Mouse (Mus musculus): ENCODE measurements around the gene Itga1. TPM values are rescaled to one million over a fixed set of nuclear protein-coding genes. Genes with fewer than 3 reads are reported as not detected.

Itga1 gene
- polyA plus RNA-seq, 1 experiment from 2014 or later: 59.2 TPM

DNA sequence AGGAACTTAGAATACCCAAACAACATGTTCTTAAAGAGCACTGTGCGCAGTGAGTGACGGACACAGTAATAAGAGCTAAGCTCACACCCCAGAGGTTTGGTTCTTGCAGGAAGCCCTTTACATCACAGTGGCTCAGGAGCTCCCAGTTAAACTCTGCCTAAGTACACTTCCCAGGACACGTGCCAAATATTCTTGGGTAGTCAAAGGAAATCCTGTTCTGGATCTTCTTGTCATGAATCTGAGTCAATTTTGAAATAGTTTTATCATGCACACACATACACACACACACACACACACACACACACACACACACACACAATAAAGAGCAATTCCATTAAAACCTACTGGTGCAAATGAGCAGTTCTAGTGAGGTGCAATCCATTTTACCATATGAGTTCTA lies 30.3 kb downstream of the Itga1 start:
- ChIA-PET CTCF (interaction anchor here (1.0 to 1.6 kb wide), 2 partner anchors 8 to 11 kb away, joined by 3 to 4 read pairs; no protein-coding TSS in a partner anchor), POLR2A (interaction anchor here (0.5 kb wide), 1 partner anchor 20 kb away, joined by 3 read pairs; no protein-coding TSS in a partner anchor)
- ATAC-seq (no peak), DNase-seq (ENCODE audit: low read depth, low spot score) (no peak)
- in situ Hi-C loops (cut with MboI; ENCODE audit: low pct_unique_long_range_greater_than_20kb): no loop called here
- no peak for TF ChIP-seq CTCF (IDR thresholded peaks at IDR 0.05)
- H3K27me3 ChIP-seq: no peaks in the 10 kb centered on the region

- H3K27me3 ChIP-seq: no peaks in the 10 kb centered on the region
- TF ChIP-seq CTCF (IDR thresholded peaks at IDR 0.05): no peak
- peak; percentile 65 for ATAC-seq
- in situ Hi-C loops (cut with MboI; ENCODE audit: low pct_unique_long_range_greater_than_20kb): no loop called here
- DNase-seq (ENCODE audit: low read depth, low spot score): no peak
- POLR2A ChIA-PET: interaction anchor here (1.7 kb wide), 1 partner anchor 11 kb away, joined by 4 read pairs; no protein-coding TSS in a partner anchor
- CTCF ChIA-PET: interaction anchor here (2.0 kb wide), 1 partner anchor 15 kb away, joined by 7 read pairs; no protein-coding TSS in a partner anchor
Observed at GRCm38 (mm10) chr13:115067968-115068330, 33.8 kb downstream of the Itga1 start.

GRCm38 (mm10) chr13:115067324-115067967 lies 34.3 kb downstream of the Itga1 start:
- in situ Hi-C loops (cut with MboI; ENCODE audit: low pct_unique_long_range_greater_than_20kb): no loop called here
- CTCF ChIA-PET: no interaction called here
- ATAC-seq: peak; percentile 39
- POLR2A ChIA-PET: no interaction called here
- H3K27me3 ChIP-seq: no peaks in the 10 kb centered on the region
- TF ChIP-seq CTCF (IDR thresholded peaks at IDR 0.05): no peak
- DNase-seq (ENCODE audit: low read depth, low spot score): no peak

GRCm38 (mm10) chr13:115057555-115057954 lies 44.2 kb downstream of the Itga1 start:
- no peak for DNase-seq (ENCODE audit: low read depth, low spot score)
- in situ Hi-C loops (cut with MboI; ENCODE audit: low pct_unique_long_range_greater_than_20kb): no loop called here
- ChIA-PET CTCF (interaction anchor here (1.6 to 2.3 kb wide), 3 partner anchors 12 to 22 kb away, joined by 4 to 6 read pairs (median 4); no protein-coding TSS in a partner anchor), POLR2A (interaction anchor here (0.6 kb wide), 1 partner anchor 59 kb away, joined by 4 read pairs; no protein-coding TSS in a partner anchor)
- TF ChIP-seq CTCF (IDR thresholded peaks at IDR 0.05): no peak
- ATAC-seq: no peak
- H3K27me3 ChIP-seq: no peaks in the 10 kb centered on the region

DNA sequence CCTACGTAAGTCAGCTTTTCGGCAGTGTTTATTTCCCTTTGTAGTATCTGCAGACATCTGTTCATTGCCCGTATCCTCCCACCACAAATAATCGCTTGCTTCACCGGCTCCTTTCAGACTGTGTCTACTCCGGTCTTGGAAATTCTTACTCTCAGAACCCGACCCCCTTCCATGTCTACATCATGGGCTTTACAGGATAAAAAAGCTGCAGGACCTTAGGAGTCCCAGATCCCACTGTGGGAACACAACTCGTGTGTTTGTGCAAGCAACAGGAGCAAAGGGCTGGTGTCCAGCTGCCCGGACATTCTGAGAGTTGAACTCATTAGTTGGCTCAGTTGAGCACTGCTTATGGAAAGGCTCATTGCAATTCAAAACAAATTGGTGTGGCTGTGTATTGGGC lies 47.0 kb downstream of the Itga1 start:
- no peak for DNase-seq (ENCODE audit: low read depth, low spot score)
- in situ Hi-C loops (cut with MboI; ENCODE audit: low pct_unique_long_range_greater_than_20kb): no loop called here
- ChIA-PET CTCF (no interaction called here), POLR2A (no interaction called here)
- no peak for TF ChIP-seq CTCF (IDR thresholded peaks at IDR 0.05)
- ATAC-seq: no peak
- H3K27me3 ChIP-seq: no peaks in the 10 kb centered on the region

DNA sequence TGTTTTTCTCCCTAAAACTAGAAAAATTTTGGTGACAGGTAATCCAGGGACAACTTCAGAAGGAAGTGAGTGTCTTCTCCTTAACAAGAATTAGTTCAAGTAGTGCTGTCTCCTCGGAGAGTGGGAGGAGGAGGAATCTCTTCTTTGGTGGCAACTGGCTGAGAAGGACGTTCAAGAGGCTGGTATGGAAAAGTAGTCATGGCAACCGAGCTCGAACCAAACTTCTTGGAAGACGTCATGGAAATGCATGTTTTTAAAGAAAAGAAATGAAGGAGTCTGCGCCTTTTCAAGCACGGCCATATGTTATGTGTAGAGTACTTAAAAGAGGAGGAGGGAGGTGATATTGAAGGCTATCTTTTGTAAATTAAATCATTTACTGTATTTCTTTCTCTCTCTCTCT lies 49.2 kb downstream of the Itga1 start:
- ChIA-PET CTCF (no interaction called here), POLR2A (no interaction called here)
- DNase-seq (ENCODE audit: low read depth, low spot score) (no peak), ATAC-seq (no peak)
- TF ChIP-seq CTCF (IDR thresholded peaks at IDR 0.05): no peak
- in situ Hi-C loops (cut with MboI; ENCODE audit: low pct_unique_long_range_greater_than_20kb): no loop called here
- H3K27me3 ChIP-seq: no peaks in the 10 kb centered on the region

DNA sequence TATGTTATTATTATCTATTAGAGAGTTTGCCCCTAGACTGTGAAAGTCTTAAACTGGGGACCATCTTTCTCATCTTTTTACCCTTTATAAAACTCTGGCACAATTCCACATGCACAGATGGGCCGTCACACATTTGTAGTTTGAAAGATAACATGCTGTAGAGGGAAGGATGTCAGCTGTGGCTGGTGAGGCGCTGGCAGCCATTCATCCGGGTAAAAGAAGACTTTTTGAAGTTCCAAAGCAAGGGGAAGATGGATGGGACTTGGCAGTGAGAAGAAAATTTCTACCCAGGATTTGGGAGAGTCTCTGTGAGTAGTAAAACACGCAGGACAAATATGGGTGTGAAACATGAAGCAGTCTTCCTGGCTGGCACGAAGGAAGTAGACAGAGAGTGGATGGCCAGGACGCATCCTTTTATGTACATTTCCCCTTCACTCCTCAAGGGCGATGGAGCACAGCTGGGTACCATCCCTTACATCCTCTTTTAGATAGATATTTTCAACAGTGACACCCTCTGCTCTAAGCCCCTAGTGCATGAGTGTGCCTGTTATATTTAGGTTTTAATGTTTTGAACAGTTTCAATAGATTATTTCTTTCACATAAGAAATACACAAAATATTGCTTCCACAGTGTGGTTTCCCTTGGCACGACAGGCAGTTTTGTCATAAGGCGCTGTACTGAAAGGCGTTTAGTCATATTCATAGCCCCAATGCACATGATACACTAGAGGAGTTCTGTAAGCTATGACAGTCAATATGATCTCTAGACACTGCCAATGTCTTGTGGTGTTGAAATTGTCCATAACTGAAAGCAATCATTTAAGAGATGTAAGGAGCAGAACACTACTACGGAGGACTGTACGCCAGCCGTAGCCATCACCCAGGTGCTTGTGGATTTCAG lies 50.9 kb downstream of the Itga1 start:
- ChIA-PET POLR2A (no interaction called here), CTCF (no interaction called here)
- ATAC-seq: no peak
- TF ChIP-seq CTCF (IDR thresholded peaks at IDR 0.05): no peak
- no peaks in the 10 kb centered on the region for H3K27me3 ChIP-seq
- no peak for DNase-seq (ENCODE audit: low read depth, low spot score)
- in situ Hi-C loops (cut with MboI; ENCODE audit: low pct_unique_long_range_greater_than_20kb): no loop called here

- DNase-seq (ENCODE audit: low read depth, low spot score) (no peak), ATAC-seq (no peak)
- in situ Hi-C loops (cut with MboI; ENCODE audit: low pct_unique_long_range_greater_than_20kb): no loop called here
- no peak for TF ChIP-seq CTCF (IDR thresholded peaks at IDR 0.05)
- POLR2A ChIA-PET: no interaction called here
- H3K27me3 ChIP-seq: no peaks in the 10 kb centered on the region
- CTCF ChIA-PET: interaction anchor here (1.8 kb wide), 1 partner anchor 10 kb away, joined by 4 read pairs; no protein-coding TSS in a partner anchor
Observed at GRCm38 (mm10) chr13:115042652-115043051, 59.1 kb downstream of the Itga1 start.

DNA sequence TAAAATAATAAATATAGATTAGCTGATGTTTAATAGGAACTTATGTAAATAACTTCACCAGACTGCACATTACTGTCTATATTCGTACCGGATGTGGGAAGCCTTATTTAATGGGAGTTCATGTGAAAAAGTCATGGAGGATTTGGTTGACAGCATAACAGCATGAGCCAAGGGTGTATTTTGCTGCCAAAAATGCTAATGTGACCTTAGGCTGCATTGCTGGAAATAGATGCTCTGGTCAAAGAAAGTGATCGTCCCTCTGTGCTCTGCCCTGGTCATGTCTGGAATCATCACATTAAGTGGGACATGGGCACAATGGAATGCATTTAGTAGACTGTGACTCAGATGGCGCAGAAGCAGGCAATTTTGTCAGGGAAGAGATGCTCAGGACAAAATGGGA lies 64.5 kb downstream of the Itga1 start:
- in situ Hi-C loops (cut with MboI; ENCODE audit: low pct_unique_long_range_greater_than_20kb): loop anchor here (10.0 kb wide), 1 partner anchor 57 kb away; the partner anchor contains the start of gene Pelo
- ChIA-PET POLR2A (interaction anchor here (0.7 kb wide), 1 partner anchor 31 kb away, joined by 3 read pairs; no protein-coding TSS in a partner anchor), CTCF (interaction anchor here (0.8 to 1.6 kb wide), 5 partner anchors 10 to 198 kb away, joined by 3 to 5 read pairs (median 3); no protein-coding TSS in a partner anchor)
- no peaks in the 10 kb centered on the region for H3K27me3 ChIP-seq
- ATAC-seq: peak; percentile 67
- DNase-seq (ENCODE audit: low read depth, low spot score): peak; percentile 66
- no peak for TF ChIP-seq CTCF (IDR thresholded peaks at IDR 0.05)

GRCm38 (mm10) chr13:115035387-115035786 lies 66.4 kb downstream of the Itga1 start:
- no peaks in the 10 kb centered on the region for H3K27me3 ChIP-seq
- no peak for DNase-seq (ENCODE audit: low read depth, low spot score)
- POLR2A ChIA-PET: interaction anchor here (0.7 kb wide), 1 partner anchor 14 kb away, joined by 3 read pairs; no protein-coding TSS in a partner anchor
- in situ Hi-C loops (cut with MboI; ENCODE audit: low pct_unique_long_range_greater_than_20kb): loop anchor here (10.0 kb wide), 1 partner anchor 59 kb away; the partner anchor contains the start of gene Pelo
- CTCF ChIA-PET: no interaction called here
- no peak for ATAC-seq
- TF ChIP-seq CTCF (IDR thresholded peaks at IDR 0.05): no peak

Measured in Patski (cell line).